Mouse (Mus musculus) lung, postnatal 0 days (tissue): ENCODE measurements at regions not wholly inside any gene's neighbourhood (a gene's known extent, or its start where the extent isn't known, plus 50 kb on each side); places are given as distances from the start of the nearest gene placed in this dataset.

Experiments used
- CTCF ChIP-seq: IDR thresholded peaks from 2 replicates; pipeline ENCODE4 v1.5.1; 2016; ENCODE audit warnings: antibody characterized with exemption, mild to moderate bottlenecking
- EP300 ChIP-seq: IDR thresholded peaks from 2 replicates; pipeline ENCODE4 v1.6.1; 2016; ENCODE audit warnings: antibody characterized with exemption, mild to moderate bottlenecking, control low read depth

DNA sequence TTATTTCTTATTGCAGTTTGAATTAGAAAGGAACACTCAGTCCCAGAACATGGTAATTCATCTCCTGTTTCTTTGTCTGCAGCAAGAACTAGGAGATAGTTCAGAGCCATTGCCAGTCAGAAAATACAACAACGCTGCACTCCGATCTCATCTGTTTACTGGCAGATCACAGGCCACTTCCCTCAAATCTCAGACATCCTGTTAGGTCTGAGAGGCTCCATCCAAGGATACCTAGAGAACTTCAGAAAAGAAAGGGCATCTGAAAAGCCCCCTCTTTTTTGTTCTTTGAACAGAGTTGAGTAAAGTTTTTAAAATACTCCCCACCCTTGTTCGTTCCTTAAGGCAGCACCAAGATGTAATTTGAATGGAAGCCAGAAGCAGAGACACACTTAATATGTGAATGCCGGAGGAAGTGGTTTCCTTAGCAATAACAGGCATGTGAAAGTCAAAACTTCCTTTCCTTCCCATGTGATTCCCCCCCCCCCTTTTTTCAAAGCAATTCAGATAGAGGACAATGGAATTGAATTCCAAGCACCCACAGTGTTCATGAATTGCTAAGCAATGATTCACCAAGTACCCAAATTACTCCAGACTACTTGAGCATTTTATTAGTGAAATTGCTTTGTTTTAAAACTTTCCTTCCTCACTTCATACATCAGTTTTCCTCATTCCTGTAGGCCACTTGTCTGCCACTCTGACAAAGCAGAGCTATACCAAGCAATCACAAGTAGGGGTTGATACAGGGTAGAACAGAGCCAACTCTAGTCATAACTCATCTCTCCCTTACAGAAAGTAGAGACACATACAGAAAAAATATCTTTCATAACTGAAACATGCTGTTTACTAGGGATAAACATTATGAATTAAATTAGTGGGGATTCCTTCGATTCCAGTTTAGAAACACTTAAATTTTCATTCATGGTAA is 100.7 kb upstream of the 4933415F23Rik start:
- TF ChIP-seq CTCF: peak; percentile 17; the same call in 1 of the 2 replicates
- TF ChIP-seq EP300: peak; percentile 82
